Mouse (Mus musculus): ENCODE results near the gene Spin1. TPM values are rescaled to one million over a fixed set of nuclear protein-coding genes. Genes with fewer than 3 reads are reported as not detected.

The Spin1 gene
- polyA plus RNA-seq, 1 experiment from 2014 or later, result 103 TPM

GRCm38 (mm10) chr13:51166711-51167110 lies 66.0 kb downstream of the Spin1 start:
- Histone ChIP-seq H3K27me3 (ENCODE audit: control insufficient read depth, insufficient read depth, low read length) (peaks cover 12% of the 10 kb centered on the region), H3K4me3 (ENCODE audit: low read depth, low read length) (no peak overlapping the region), H3K9ac (ENCODE audit: low read length) (no peak overlapping the region), H3K27ac (ENCODE audit: low read depth, low read length) (no peak overlapping the region), H3K9me3 (ENCODE audit: control insufficient read depth, low read length) (no peaks in the 10 kb centered on the region), H3K36me3 (ENCODE audit: control insufficient read depth, insufficient read depth, low read length) (no peaks in the 10 kb centered on the region), H3K4me2 (no peak overlapping the region), H3K4me1 (ENCODE audit: control insufficient read depth, insufficient read depth, low read length) (peaks cover 11% of the 10 kb centered on the region)
- 76% methylated on average over 11 of the region's 11 CpGs for WGBS
- DNase-seq (ENCODE audit: low spot score, missing footprints) (peak; percentile 61), ATAC-seq (ENCODE audit: low FRiP score) (no peak)

- Histone ChIP-seq H3K9ac (ENCODE audit: low read length) (no peak overlapping the region), H3K27me3 (ENCODE audit: control insufficient read depth, insufficient read depth, low read length) (peaks cover 17% of the 10 kb centered on the region), H3K4me3 (ENCODE audit: low read depth, low read length) (0 out of 2 replicates have a peak overlapping the region, but pooled peaks have one; percentile 42), H3K9me3 (ENCODE audit: control insufficient read depth, low read length) (no peaks in the 10 kb centered on the region), H3K36me3 (ENCODE audit: control insufficient read depth, insufficient read depth, low read length) (no peaks in the 10 kb centered on the region), H3K4me1 (ENCODE audit: control insufficient read depth, insufficient read depth, low read length) (peaks cover 11% of the 10 kb centered on the region), H3K4me2 (peak overlapping the region; percentile 89), H3K27ac (ENCODE audit: low read depth, low read length) (no peak overlapping the region)
- 32% methylated on average over 11 of the region's 11 CpGs for WGBS
- no peak for ATAC-seq (ENCODE audit: low FRiP score)
- no peak for DNase-seq (ENCODE audit: low spot score, missing footprints)
Observed at GRCm38 (mm10) chr13:51170215-51170614, 69.5 kb downstream of the Spin1 start.

- H3K27me3 ChIP-seq (ENCODE audit: control insufficient read depth, insufficient read depth, low read length), result peaks cover 17% of the 10 kb centered on the region
- H3K27ac ChIP-seq (ENCODE audit: low read depth, low read length), result no peak within 1 kb of the TSS
- WGBS, result under 1% methylated on average over 63 of the region's 64 CpGs
Observed at GRCm38 (mm10) chr13:51170691-51171680, 70.3 kb downstream of the Spin1 start, which contains the start of gene Nxnl2. Gene Nxnl2, plus strand, starts transcription at chr13:51171022.

GRCm38 (mm10) chr13:51172601-51173000 lies 71.9 kb downstream of the Spin1 start:
- peaks cover 11% of the 10 kb centered on the region for H3K4me1 ChIP-seq (ENCODE audit: control insufficient read depth, insufficient read depth, low read length)
- no peak for ATAC-seq (ENCODE audit: low FRiP score)
- no peak for DNase-seq (ENCODE audit: low spot score, missing footprints)
- H3K9me3 ChIP-seq (ENCODE audit: control insufficient read depth, low read length), result no peaks in the 10 kb centered on the region
- H3K4me3 ChIP-seq (ENCODE audit: low read depth, low read length), result no peak overlapping the region
- H3K4me2 ChIP-seq, result no peak overlapping the region
- no peaks in the 10 kb centered on the region for H3K36me3 ChIP-seq (ENCODE audit: control insufficient read depth, insufficient read depth, low read length)
- H3K27ac ChIP-seq (ENCODE audit: low read depth, low read length), result no peak overlapping the region
- WGBS, result 56% methylated on average over 7 of the region's 7 CpGs
- H3K27me3 ChIP-seq (ENCODE audit: control insufficient read depth, insufficient read depth, low read length), result peaks cover 17% of the 10 kb centered on the region
- H3K9ac ChIP-seq (ENCODE audit: low read length), result no peak overlapping the region

More at GRCm38 (mm10) chr13:51170691-51171680, 70.3 kb downstream of the Spin1 start, which contains the start of gene Nxnl2:
- Histone ChIP-seq H3K9ac (ENCODE audit: low read length) (peak within 1 kb of the TSS; percentile 44), H3K9me3 (ENCODE audit: control insufficient read depth, low read length) (no peaks in the 10 kb centered on the region), H3K36me3 (ENCODE audit: control insufficient read depth, insufficient read depth, low read length) (no peaks in the 10 kb centered on the region), H3K4me3 (ENCODE audit: low read depth, low read length) (peak within 1 kb of the TSS; percentile 42), H3K4me1 (ENCODE audit: control insufficient read depth, insufficient read depth, low read length) (peaks cover 11% of the 10 kb centered on the region), H3K4me2 (peak within 1 kb of the TSS; percentile 89)
- peak; percentile 86 for ATAC-seq (ENCODE audit: low FRiP score)
- peak; percentile 93 for DNase-seq (ENCODE audit: low spot score, missing footprints)

- Histone ChIP-seq H3K9me3 (ENCODE audit: control insufficient read depth, low read length) (no peaks in the 10 kb centered on the region), H3K4me1 (ENCODE audit: control insufficient read depth, insufficient read depth, low read length) (no peaks in the 10 kb centered on the region), H3K4me3 (ENCODE audit: low read depth, low read length) (no peak overlapping the region), H3K27ac (ENCODE audit: low read depth, low read length) (no peak overlapping the region), H3K27me3 (ENCODE audit: control insufficient read depth, insufficient read depth, low read length) (no peaks in the 10 kb centered on the region), H3K36me3 (ENCODE audit: control insufficient read depth, insufficient read depth, low read length) (no peaks in the 10 kb centered on the region), H3K9ac (ENCODE audit: low read length) (no peak overlapping the region), H3K4me2 (no peak overlapping the region)
- 88% methylated on average over 10 of the region's 10 CpGs for WGBS
- ATAC-seq (ENCODE audit: low FRiP score) (no peak), DNase-seq (ENCODE audit: low spot score, missing footprints) (peak; percentile 57)
Observed at GRCm38 (mm10) chr13:51178932-51179331, 78.3 kb downstream of the Spin1 start.

GRCm38 (mm10) chr13:51179362-51179761 lies 78.7 kb downstream of the Spin1 start:
- Histone ChIP-seq H3K4me1 (ENCODE audit: control insufficient read depth, insufficient read depth, low read length) (no peaks in the 10 kb centered on the region), H3K9ac (ENCODE audit: low read length) (no peak overlapping the region), H3K4me3 (ENCODE audit: low read depth, low read length) (no peak overlapping the region), H3K27ac (ENCODE audit: low read depth, low read length) (no peak overlapping the region), H3K9me3 (ENCODE audit: control insufficient read depth, low read length) (no peaks in the 10 kb centered on the region), H3K27me3 (ENCODE audit: control insufficient read depth, insufficient read depth, low read length) (no peaks in the 10 kb centered on the region), H3K4me2 (no peak overlapping the region), H3K36me3 (ENCODE audit: control insufficient read depth, insufficient read depth, low read length) (no peaks in the 10 kb centered on the region)
- peak; percentile 26 for DNase-seq (ENCODE audit: low spot score, missing footprints)
- 62% methylated on average over 3 of the region's 3 CpGs for WGBS
- ATAC-seq (ENCODE audit: low FRiP score), result no peak

- no peaks in the 10 kb centered on the region for H3K36me3 ChIP-seq (ENCODE audit: control insufficient read depth, insufficient read depth, low read length)
- no peaks in the 10 kb centered on the region for H3K27me3 ChIP-seq (ENCODE audit: control insufficient read depth, insufficient read depth, low read length)
- 84% methylated on average over 7 of the region's 7 CpGs for WGBS
- DNase-seq (ENCODE audit: low spot score, missing footprints) (peak; percentile 37), ATAC-seq (ENCODE audit: low FRiP score) (no peak)
- no peak overlapping the region for H3K4me3 ChIP-seq (ENCODE audit: low read depth, low read length)
- no peaks in the 10 kb centered on the region for H3K9me3 ChIP-seq (ENCODE audit: control insufficient read depth, low read length)
- H3K27ac ChIP-seq (ENCODE audit: low read depth, low read length), result no peak overlapping the region
- H3K9ac ChIP-seq (ENCODE audit: low read length), result no peak overlapping the region
- H3K4me2 ChIP-seq, result no peak overlapping the region
- H3K4me1 ChIP-seq (ENCODE audit: control insufficient read depth, insufficient read depth, low read length), result no peaks in the 10 kb centered on the region
Observed at GRCm38 (mm10) chr13:51182236-51182635, 81.6 kb downstream of the Spin1 start.

- DNase-seq (ENCODE audit: low spot score, missing footprints) (peak; percentile 54), ATAC-seq (ENCODE audit: low FRiP score) (no peak)
- Histone ChIP-seq H3K36me3 (ENCODE audit: control insufficient read depth, insufficient read depth, low read length) (no peaks in the 10 kb centered on the region), H3K9me3 (ENCODE audit: control insufficient read depth, low read length) (no peaks in the 10 kb centered on the region; the same call in 1 of the 2 replicates), H3K27me3 (ENCODE audit: control insufficient read depth, insufficient read depth, low read length) (no peaks in the 10 kb centered on the region), H3K4me3 (ENCODE audit: low read depth, low read length) (no peak overlapping the region), H3K4me1 (ENCODE audit: control insufficient read depth, insufficient read depth, low read length) (no peaks in the 10 kb centered on the region), H3K9ac (ENCODE audit: low read length) (no peak overlapping the region), H3K4me2 (no peak overlapping the region), H3K27ac (ENCODE audit: low read depth, low read length) (no peak overlapping the region)
- WGBS, result 82% methylated on average over 3 of the region's 3 CpGs
Observed at GRCm38 (mm10) chr13:51184896-51185295, 84.2 kb downstream of the Spin1 start.

GRCm38 (mm10) chr13:51190336-51190735 lies 89.7 kb downstream of the Spin1 start:
- WGBS, result 58% methylated on average over 3 of the region's 3 CpGs
- Histone ChIP-seq H3K9me3 (ENCODE audit: control insufficient read depth, low read length) (no peaks in the 10 kb centered on the region; the same call in 1 of the 2 replicates), H3K36me3 (ENCODE audit: control insufficient read depth, insufficient read depth, low read length) (no peaks in the 10 kb centered on the region), H3K4me1 (ENCODE audit: control insufficient read depth, insufficient read depth, low read length) (no peaks in the 10 kb centered on the region), H3K4me2 (no peak overlapping the region), H3K4me3 (ENCODE audit: low read depth, low read length) (no peak overlapping the region), H3K27me3 (ENCODE audit: control insufficient read depth, insufficient read depth, low read length) (no peaks in the 10 kb centered on the region), H3K9ac (ENCODE audit: low read length) (no peak overlapping the region), H3K27ac (ENCODE audit: low read depth, low read length) (no peak overlapping the region)
- DNase-seq (ENCODE audit: low spot score, missing footprints) (peak; percentile 54), ATAC-seq (ENCODE audit: low FRiP score) (no peak)
